Mouse (Mus musculus): ENCODE measurements around the gene Saxo1.

Gene Saxo1

DNA sequence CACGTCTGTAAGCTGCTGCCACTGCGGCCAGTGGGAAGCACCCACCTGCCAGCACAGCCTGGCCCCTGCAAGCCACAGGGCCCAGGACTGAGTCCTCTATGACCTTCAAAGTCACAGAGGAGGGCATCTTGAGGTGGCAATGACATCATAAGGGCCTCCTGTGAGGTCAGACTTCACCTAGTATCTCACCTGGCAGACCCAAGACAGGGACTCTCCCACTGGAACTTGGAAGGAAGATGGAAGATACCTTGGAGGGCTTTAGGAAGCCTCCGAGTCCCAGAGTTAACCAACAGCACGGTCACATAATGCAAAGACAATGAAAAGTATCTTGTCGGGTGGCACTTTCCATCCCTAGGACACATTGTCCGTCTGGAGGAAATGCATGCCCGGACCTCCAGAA is at the start of gene Saxo1:
TSS of gene Saxo1 (minus strand) at position 101 of the 400 bp plus-strand sequence.
- in situ Hi-C loops (cut with MboI, MseI), result loop anchor here (10.0 kb wide), 1 partner anchor 787 kb away; no protein-coding TSS in a partner anchor

DNA sequence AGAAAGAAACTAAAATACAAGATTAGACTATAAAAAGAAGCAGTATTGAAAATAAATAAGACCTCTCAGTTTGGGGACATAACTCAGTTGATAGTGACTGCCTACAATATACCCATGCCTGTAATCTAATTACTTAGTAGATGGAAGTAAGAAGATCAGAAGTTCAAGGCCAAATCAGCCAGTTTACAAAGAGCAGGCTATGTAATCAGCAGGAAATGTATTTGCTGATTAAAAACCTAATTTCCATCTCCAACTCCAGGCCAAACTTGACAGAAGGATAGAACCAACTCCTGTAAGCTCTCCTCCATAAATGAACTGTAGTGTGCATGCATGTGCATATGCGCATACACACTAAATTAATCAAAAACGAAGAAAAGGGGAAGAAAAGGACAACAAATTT is 33.2 kb upstream of the Saxo1 start:
- in situ Hi-C loops (cut with MboI, MseI), result loop anchor here (25.0 kb wide), 1 partner anchor 271 kb away; the partner anchor contains the start of genes Acer2 and Rps6

DNA sequence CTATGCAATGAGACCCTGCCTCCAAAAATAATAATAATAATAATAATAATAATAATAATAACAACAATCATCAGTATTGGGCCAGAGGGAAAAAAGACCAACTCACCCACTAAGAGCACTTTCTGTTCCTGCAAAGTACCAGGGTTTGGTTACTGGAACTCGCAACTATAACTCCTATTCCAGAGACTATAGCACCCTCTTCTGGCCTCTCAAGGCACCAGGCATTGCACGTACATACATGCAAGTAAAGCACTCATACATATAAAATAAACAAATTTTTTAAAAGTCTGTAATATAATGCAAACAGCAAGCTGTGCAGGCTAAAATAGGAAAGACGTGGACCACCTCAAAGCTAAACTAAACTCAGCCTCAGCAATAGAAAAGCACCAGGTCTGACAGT is 30.1 kb upstream of the Saxo1 start:
- in situ Hi-C loops (cut with MboI, MseI), result loop anchor here (25.0 kb wide), 1 partner anchor 274 kb away; the partner anchor contains the start of genes Acer2 and Rps6

DNA sequence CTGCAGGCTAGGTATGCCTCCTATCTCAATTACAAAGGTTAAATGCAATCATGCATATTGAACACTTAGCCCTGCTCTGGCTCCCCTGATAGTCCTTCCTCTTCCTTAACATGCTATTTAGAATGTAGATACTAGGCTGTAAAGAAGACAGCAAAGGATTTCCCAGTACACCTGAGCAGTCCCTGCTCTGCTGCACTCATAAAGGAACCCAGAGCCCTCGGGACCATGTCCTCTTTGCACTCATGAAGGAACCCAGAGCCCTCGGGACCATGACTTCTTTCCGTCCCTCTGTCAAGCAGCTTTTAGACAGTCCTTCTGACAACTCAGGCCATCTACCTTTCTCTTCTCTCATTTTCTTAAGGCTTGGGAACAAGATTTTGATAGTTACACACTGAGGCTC is 22.5 kb upstream of the Saxo1 start:
- in situ Hi-C loops (cut with MboI, MseI), result loop anchor here (25.0 kb wide), 1 partner anchor 282 kb away; the partner anchor contains the start of genes Acer2 and Rps6

DNA sequence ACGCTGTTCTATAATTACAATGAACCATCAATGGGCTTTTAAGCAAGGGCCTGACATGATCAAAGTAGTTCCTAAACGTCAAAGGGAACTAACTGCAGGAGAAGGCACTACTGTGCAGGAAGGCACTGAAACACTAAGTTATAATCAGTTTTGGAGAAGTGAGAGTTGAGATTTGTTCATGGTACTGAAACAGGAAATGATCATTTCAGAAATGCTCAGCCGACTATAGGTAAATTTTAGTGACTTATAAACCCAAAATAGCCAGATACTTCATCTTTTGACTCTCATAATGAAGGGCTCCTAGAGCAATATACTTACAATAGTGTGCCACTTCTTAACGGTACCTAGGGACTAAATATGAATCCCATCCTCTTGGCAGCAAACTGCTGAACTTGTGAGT is 21.9 kb upstream of the Saxo1 start:
- in situ Hi-C loops (cut with MboI, MseI), result loop anchor here (25.0 kb wide), 1 partner anchor 282 kb away; the partner anchor contains the start of genes Acer2 and Rps6

DNA sequence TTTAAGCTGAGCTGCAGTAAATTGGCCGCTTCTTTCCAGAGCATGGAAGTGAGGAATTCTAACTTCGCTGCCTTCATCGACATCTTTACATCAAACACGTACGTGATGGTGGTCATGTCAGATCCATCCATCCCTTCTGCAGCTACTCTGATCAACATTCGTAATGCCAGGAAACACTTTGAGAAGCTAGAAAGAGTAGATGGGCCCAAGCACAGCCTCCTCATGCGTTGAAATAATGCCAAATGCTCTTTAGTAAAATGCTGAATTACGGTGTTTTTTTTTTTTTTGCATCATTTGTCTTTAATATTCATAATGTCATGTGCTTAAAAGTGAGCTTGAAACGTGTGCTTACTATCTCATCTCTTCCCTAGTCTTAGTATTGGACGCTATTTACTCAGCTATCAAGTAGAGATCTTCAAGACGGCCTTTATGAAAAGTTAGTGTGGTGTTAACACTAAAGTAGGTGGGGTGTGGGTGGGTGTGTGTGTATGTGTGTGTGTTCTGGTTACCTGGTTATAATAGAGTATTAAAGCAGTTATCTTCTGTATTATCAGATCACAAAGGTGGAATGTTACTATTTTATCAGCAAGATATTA is 18.6 kb upstream of the Saxo1 start:
- in situ Hi-C loops (cut with MboI, MseI), result loop anchor here (5.0 to 25.0 kb wide), 3 partner anchors 36 to 286 kb away; partner anchors contain the start of genes Acer2, Haus6 and Rps6

DNA sequence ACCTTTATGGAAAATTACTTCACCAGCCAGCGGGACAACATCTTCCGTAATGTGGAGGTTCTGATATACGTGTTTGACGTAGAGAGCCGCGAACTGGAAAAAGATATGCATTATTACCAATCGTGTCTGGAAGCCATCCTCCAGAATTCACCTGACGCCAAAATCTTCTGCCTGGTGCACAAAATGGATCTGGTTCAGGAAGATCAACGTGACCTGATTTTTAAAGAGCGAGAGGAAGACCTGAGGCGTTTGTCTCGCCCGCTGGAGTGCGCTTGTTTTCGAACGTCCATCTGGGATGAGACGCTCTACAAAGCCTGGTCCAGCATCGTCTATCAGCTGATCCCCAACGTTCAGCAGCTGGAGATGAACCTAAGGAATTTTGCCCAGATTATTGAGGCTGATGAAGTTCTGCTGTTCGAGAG is 18.0 kb upstream of the Saxo1 start:
- in situ Hi-C loops (cut with MboI, MseI), result loop anchor here (5.0 to 25.0 kb wide), 3 partner anchors 36 to 286 kb away; partner anchors contain the start of genes Acer2, Haus6 and Rps6

DNA sequence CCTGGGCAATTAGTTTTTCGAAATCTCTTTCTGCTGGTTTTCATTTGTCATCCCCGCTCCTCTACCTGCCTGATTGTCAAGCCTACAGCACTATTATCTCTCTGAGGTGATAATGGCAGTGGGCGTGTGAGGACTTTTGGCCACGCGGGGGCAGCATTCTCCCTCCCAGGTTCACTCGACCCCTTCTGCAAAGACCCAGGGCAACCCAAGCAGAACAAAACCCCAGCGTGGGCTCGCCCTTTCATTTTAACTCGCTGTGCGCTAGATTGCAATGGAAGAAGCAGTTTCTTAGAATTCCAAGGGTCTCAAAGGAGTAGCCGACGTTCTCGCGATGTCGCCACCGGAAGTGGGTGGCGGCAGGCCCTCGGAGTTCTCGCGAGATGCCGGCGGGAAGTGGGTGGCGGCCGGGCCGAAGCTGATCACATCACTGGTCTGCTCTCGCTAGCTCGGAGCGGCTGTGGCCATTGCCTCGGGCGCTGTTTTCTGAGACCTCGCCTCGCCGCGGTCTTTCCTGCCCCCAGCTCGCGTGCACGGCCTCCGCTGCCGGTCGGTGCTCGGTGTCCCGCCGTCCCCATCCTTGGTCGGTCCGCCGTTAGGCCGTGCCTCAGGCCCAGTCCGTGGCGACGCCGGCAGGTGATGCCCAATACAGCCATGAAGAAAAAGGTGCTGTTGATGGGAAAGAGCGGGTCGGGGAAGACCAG is 17.3 kb upstream of the Saxo1 start, which contains the start of gene Rraga:
TSS of gene Rraga (plus strand) at position 386 of the 701 bp plus-strand sequence.
- in situ Hi-C loops (cut with MboI, MseI), result loop anchor here (5.0 to 25.0 kb wide), 3 partner anchors 37 to 287 kb away; partner anchors contain the start of genes Acer2, Haus6 and Rps6

DNA sequence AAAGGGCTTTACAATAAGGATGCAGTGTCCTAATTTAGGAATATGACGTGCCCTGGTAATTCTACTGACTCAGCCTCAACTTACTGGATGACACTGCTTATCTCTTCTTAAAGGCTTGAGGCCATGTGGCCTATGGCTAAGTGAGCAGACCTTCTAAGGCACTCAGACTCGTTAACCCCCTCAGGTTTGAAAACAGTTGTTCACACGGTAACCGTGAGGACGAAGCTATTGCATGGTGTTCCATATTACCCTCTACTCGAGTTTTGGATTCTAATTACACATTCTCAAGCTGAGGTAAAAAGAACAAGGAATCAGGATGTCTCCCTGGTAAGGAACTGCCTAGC is 16.8 kb upstream of the Saxo1 start:
- in situ Hi-C loops (cut with MboI, MseI), result loop anchor here (5.0 to 25.0 kb wide), 3 partner anchors 37 to 287 kb away; partner anchors contain the start of genes Acer2, Haus6 and Rps6

DNA sequence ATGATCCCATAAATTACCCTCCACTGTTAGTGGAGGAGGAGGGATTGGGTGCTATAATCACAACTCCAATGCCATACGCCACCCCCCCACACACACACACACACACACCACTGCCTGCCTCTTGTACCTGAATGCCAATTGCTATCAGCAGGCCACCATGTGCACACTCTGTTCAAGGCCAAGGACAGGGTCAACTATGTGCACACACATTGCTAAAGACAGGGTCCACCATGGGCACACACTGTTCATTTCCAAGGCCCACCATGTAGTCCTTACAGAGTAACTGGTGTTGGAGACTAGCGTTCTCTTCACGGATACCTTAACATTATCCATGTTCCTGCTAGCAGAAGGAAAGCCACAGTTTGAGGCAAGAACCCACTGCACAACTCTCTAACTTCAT is 2.9 kb upstream of the Saxo1 start:
- in situ Hi-C loops (cut with MboI, MseI), result no loop called here

DNA sequence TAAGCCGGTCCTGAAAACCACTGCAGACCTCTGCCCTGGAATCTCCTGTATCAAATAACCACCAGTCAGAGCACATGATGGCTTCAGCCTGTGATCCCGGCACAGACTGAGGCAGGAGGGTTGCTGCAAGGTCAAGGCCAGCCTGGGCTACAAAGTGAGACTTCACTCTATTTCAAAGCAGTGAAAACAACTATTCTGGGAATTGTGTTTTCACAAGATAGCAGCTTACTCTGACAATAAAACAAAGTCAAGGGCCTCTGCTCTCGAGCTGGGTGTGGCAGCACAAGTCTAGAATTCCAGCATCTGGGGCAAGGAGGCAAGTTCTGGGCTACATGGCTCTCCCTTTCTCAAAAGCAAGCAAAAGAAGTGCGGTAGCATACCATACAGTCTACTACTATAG is 878 bp upstream of the Saxo1 start:
- in situ Hi-C loops (cut with MboI, MseI), result loop anchor here (10.0 kb wide), 1 partner anchor 786 kb away; no protein-coding TSS in a partner anchor

DNA sequence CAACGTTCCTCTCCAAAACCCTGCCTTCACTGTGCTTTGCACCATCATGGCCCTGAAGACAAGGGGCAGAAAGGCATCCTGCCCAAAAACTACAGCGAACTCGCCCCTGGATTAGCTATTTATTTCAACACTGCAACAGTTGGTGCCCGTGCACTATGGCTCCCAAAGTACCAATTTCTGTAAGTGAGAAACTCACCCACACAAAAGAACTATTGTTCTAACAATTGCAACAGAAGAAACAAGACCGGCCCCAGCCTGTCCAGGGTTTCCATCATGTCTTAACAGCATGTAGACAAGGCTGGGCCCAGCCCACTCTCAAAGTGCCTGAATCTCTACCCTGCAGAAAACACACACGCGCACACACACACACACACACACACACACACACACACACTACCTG is 757 bp downstream of the Saxo1 start:
- in situ Hi-C loops (cut with MboI, MseI), result loop anchor here (10.0 kb wide), 1 partner anchor 787 kb away; no protein-coding TSS in a partner anchor

DNA sequence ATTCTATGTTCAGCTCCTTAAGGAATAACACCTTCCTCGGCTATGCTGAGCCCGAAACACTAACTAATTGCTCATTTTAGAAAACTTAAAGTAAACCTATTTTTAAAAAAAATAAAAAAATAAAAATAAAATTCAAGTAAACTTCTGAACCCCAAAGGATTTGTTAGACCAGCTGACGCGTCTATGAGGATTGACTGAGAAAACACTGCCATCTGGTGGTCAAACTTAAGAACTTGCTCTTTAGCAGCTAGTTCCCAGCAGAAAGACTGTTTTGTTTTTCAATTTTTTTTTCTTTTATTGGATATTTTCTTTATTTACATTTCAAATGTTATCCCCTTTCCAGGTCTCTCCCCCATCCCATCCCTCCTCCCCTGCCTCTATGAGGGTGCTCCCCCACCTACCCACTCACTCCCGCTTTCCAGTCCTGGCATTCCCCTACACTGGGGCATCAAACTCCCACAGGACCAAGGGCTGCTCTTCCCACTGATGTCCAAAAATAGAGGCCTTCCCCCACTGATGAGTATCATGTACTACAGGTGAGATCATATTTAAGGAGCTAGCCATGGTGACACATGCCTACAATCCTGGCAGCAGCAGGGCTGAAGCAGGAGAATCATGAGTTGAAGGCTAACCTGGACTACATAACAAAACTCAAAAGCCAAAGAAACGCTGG is 3.0 kb downstream of the Saxo1 start:
- in situ Hi-C loops (cut with MboI, MseI), result loop anchor here (10.0 kb wide), 1 partner anchor 790 kb away; no protein-coding TSS in a partner anchor

DNA sequence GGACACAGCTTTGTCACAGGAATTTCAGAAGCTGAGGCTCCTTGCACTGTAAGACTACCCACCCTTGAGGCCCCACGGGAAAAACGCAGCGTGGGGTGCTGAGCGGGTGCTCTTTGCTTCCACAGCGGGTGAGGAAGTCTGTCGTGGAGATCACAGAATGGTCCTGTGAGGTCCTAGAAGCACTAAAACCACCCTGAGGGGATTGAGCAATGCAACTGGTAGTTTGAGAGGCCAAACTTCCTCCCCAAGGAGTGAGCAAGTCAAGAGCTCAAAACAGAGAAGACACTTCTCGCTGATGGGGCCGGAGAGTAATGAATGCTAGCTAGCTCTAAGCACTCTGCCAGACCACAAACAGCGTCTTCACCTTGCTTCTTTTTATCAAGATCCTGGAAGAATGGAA is 9.8 kb downstream of the Saxo1 start:
- in situ Hi-C loops (cut with MboI, MseI), result no loop called here

DNA sequence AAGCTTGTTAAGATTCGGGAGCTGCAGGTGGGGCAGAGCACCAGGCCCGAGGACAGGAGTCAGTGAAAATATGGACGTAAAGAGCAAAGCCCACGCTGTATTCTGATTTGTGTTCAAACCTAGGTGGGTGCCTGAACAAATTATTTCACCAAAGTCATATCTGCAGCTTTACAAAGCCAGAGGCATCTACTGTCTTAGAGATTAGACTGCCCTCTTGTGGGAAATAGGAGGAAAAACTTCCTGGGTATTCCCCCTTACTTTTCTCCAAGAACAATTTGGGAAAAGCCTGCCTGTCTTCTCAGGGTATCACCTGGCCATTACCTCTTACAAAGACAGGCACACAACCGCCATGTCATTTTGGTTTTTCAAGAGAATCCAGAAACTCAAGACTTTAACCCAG is 12.5 kb downstream of the Saxo1 start:
- in situ Hi-C loops (cut with MboI, MseI), result no loop called here

DNA sequence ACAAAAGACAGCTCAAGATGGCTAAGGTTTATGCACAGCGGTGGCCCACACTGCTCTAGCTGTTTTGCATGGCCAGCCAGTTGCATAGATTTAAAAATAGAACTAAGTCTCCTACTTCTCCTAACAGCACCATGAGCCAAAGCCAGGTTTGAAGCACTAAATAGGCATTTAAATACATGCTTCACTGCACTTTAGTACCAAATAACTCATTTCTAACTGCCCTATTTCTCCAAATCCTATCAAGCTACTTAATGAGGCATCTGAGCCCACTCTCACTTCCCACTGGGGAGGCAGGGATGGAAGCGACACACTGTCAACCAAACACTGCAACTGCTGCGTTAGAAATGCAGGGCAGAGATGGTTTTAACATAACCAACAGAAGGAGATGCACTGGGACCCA is 14.1 kb downstream of the Saxo1 start:
- in situ Hi-C loops (cut with MboI, MseI), result no loop called here

DNA sequence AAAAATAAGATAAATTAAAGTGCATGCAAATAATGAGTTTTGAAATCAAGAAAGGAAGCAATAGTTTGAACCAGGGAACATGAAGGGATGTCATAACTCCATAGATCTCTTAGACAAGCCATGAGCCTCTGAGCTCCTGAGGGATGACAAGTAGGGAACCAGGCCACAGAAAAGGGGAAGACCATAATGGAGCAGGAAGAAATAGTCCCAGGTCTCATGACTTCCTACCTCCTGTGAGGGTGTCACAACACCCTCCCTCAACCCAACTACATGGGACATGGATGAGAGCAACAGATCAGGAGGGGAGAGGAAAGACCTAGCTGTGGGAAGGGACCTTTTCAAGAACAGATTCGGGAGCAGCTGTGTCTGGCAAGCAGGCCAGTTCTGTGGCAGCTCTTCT is 16.6 kb downstream of the Saxo1 start:
- in situ Hi-C loops (cut with MboI, MseI), result no loop called here

DNA sequence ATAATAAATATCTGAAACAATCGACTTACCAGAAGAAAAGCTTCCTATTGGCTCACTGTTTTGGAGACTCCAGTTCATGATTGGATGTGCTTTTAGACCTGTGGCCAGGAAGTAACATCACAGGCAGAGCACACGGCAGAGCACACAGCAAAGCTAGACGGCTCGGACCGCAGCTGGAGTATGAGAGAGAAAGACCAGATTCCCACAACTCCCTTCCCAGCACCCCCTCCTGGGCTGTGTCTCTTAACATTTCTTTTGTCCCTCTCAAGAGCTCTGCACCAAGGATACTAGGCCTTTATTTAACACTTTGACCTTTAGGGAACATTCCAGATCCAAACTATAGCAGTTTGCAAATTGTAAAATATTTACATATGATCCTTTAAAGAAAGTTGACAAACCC is 19.2 kb downstream of the Saxo1 start:
- in situ Hi-C loops (cut with MboI, MseI), result no loop called here

DNA sequence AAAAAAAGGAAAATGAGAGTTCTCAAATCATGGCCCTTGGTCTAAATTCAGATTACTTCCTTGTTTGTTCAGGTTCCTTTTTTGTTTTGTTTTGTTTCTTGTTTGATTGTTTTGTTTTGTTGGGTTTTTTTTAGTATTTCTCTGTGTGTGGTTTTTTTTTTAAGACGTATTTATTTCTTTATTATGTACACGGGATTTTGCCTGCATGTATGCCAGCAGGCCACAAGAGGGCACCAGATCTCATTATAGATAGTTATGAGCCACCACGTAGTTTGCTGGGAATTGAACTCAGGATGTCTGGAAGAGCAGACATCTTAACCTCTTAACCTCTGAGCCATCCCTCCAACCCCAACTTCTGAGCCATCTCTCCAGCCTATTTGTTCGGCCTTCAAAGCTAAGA is 20.2 kb downstream of the Saxo1 start:
- in situ Hi-C loops (cut with MboI, MseI), result no loop called here

DNA sequence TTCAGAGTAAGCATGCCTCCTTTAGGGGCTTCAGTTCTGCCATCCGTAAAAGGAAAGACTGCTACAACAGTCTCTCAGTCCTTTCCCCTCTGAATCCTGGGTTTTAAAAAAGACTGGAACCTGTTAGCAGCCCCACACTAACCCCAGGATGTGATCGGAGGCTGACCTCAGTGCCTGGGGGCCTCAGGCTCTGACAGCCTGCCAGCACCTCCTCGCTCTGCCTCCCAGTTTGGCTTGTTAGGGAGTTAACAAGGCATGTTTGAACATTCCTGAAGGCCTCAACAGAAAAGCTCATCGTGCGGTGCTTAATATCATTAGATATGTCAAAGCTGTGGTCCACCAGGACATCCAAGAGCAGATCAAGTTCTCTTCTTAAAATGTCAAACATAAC is 24.0 kb downstream of the Saxo1 start:
- in situ Hi-C loops (cut with MboI, MseI), result no loop called here

DNA sequence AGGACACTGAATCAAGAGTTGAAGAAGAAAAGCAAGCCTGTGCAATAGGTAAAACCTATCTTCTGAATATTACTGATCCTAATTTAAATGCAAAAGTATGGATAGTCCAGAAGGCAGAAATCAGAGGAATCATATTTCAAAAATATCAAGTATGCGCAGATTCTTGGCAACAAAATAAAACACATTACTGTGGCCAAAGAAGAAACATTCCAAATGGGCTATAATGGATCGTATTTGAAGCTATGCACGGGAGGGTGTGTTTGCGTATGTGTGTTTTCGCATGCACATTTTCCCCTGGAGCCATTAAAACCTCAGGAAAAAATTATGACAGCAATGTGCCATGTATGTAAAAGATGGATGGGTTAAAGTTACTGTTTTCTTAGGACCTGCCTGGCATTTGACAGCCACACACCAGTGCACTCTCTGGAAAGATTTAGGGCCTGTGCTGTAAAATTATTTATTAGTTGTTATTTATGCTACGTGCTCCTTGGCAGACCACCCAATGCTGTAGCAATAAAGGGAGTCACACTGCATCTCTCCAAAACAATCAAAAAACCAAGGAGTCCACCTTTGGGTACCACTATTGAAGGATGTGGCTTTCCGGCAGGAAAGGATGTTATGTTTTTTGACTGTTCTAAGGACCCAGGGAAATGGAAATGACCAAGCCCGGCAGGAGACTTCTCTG is 24.6 kb downstream of the Saxo1 start:
- in situ Hi-C loops (cut with MboI, MseI), result no loop called here
